Mouse (Mus musculus): ENCODE data around the gene Pla2g4e. TPM values are rescaled to one million over a fixed set of nuclear protein-coding genes. Genes with fewer than 3 reads are reported as not detected.

The Pla2g4e gene
- total RNA-seq, 2 experiments from 2014 or later = 39.9 to 42.6 TPM

GRCm38 (mm10) chr2:120169382-120169781 lies 75.8 kb downstream of the Pla2g4e start:
- DNase-seq (ENCODE audit: extremely low spot score in 1 of 2, low spot score in 2 of 2) = no peak
- intact Hi-C loops (cut with DNase I) = no loop called here

GRCm38 (mm10) chr2:120167763-120168162 lies 77.4 kb downstream of the Pla2g4e start:
- intact Hi-C loops (cut with DNase I) = no loop called here

GRCm38 (mm10) chr2:120165474-120165873 lies 79.7 kb downstream of the Pla2g4e start:
- DNase-seq (ENCODE audit: extremely low spot score in 1 of 2, low spot score in 2 of 2) = no peak
- intact Hi-C loops (cut with DNase I) = no loop called here

More at GRCm38 (mm10) chr2:120167763-120168162, 77.4 kb downstream of the Pla2g4e start:
- DNase-seq (ENCODE audit: extremely low spot score in 1 of 2, low spot score in 2 of 2) = no peak

- DNase-seq (ENCODE audit: extremely low spot score in 1 of 2, low spot score in 2 of 2) = no peak
- intact Hi-C loops (cut with DNase I) = no loop called here
These were observed 85.7 kb downstream of the Pla2g4e start for GRCm38 (mm10) chr2:120159434-120159833.

GRCm38 (mm10) chr2:120158846-120159245 lies 86.3 kb downstream of the Pla2g4e start:
- peak in 1 of 2 experiments; percentile 49 for DNase-seq (ENCODE audit: extremely low spot score in 1 of 2, low spot score in 2 of 2)
- intact Hi-C loops (cut with DNase I) = no loop called here

GRCm38 (mm10) chr2:120158016-120158415 lies 87.1 kb downstream of the Pla2g4e start:
- intact Hi-C loops (cut with DNase I) = no loop called here

GRCm38 (mm10) chr2:120157606-120158005 lies 87.5 kb downstream of the Pla2g4e start:
- DNase-seq (ENCODE audit: extremely low spot score in 1 of 2, low spot score in 2 of 2) = no peak
- intact Hi-C loops (cut with DNase I) = no loop called here

More at GRCm38 (mm10) chr2:120158016-120158415, 87.1 kb downstream of the Pla2g4e start:
- DNase-seq (ENCODE audit: extremely low spot score in 1 of 2, low spot score in 2 of 2) = no peak

- DNase-seq (ENCODE audit: extremely low spot score in 1 of 2, low spot score in 2 of 2) = peak; percentile 97 to 99
- intact Hi-C loops (cut with DNase I) = loop anchor here (5.0 kb wide), 1 partner anchor 57 kb away; no protein-coding TSS in a partner anchor
These were observed 90.7 kb downstream of the Pla2g4e start, which contains the start of gene Ehd4 for GRCm38 (mm10) chr2:120154361-120154894. Gene Ehd4 (minus strand): TSS chr2:120154606.

- no peak for DNase-seq (ENCODE audit: extremely low spot score in 1 of 2, low spot score in 2 of 2)
- intact Hi-C loops (cut with DNase I) = loop anchor here (5.0 kb wide), 1 partner anchor 56 kb away; no protein-coding TSS in a partner anchor
These were observed 91.4 kb downstream of the Pla2g4e start for GRCm38 (mm10) chr2:120153586-120154360.

- no peak for DNase-seq (ENCODE audit: extremely low spot score in 1 of 2, low spot score in 2 of 2)
- intact Hi-C loops (cut with DNase I) = loop anchor here (5.0 kb wide), 1 partner anchor 53 kb away; no protein-coding TSS in a partner anchor
These were observed 94.6 kb downstream of the Pla2g4e start for GRCm38 (mm10) chr2:120150571-120150970.

- intact Hi-C loops (cut with DNase I) = loop anchor here (5.0 kb wide), 1 partner anchor 52 kb away; no protein-coding TSS in a partner anchor
- DNase-seq (ENCODE audit: extremely low spot score in 1 of 2, low spot score in 2 of 2) = no peak
These were observed 95.5 kb downstream of the Pla2g4e start for GRCm38 (mm10) chr2:120149634-120150033.

- intact Hi-C loops (cut with DNase I) = no loop called here
- DNase-seq (ENCODE audit: extremely low spot score in 1 of 2, low spot score in 2 of 2) = no peak
These were observed 97.1 kb downstream of the Pla2g4e start for GRCm38 (mm10) chr2:120147999-120148398.

GRCm38 (mm10) chr2:120147364-120147763 lies 97.8 kb downstream of the Pla2g4e start:
- DNase-seq (ENCODE audit: extremely low spot score in 1 of 2, low spot score in 2 of 2) = no peak
- intact Hi-C loops (cut with DNase I) = no loop called here

- no peak for DNase-seq (ENCODE audit: extremely low spot score in 1 of 2, low spot score in 2 of 2)
- intact Hi-C loops (cut with DNase I) = no loop called here
These were observed 98.6 kb downstream of the Pla2g4e start for GRCm38 (mm10) chr2:120146543-120146942.

GRCm38 (mm10) chr2:120144390-120144789 lies 100.7 kb downstream of the Pla2g4e start:
- intact Hi-C loops (cut with DNase I) = no loop called here
- no peak for DNase-seq (ENCODE audit: extremely low spot score in 1 of 2, low spot score in 2 of 2)

GRCm38 (mm10) chr2:120142336-120142735 lies 102.8 kb downstream of the Pla2g4e start:
- intact Hi-C loops (cut with DNase I) = no loop called here
- no peak for DNase-seq (ENCODE audit: extremely low spot score in 1 of 2, low spot score in 2 of 2)

GRCm38 (mm10) chr2:120141671-120142070 lies 103.5 kb downstream of the Pla2g4e start:
- no peak for DNase-seq (ENCODE audit: extremely low spot score in 1 of 2, low spot score in 2 of 2)
- intact Hi-C loops (cut with DNase I) = no loop called here

GRCm38 (mm10) chr2:120140326-120140725 lies 104.8 kb downstream of the Pla2g4e start:
- intact Hi-C loops (cut with DNase I) = no loop called here
- no peak for DNase-seq (ENCODE audit: extremely low spot score in 1 of 2, low spot score in 2 of 2)

- DNase-seq (ENCODE audit: extremely low spot score in 1 of 2, low spot score in 2 of 2) = no peak
- intact Hi-C loops (cut with DNase I) = no loop called here
These were observed 106.0 kb downstream of the Pla2g4e start for GRCm38 (mm10) chr2:120139091-120139490.

GRCm38 (mm10) chr2:120137281-120137680 lies 107.9 kb downstream of the Pla2g4e start:
- no peak for DNase-seq (ENCODE audit: extremely low spot score in 1 of 2, low spot score in 2 of 2)
- intact Hi-C loops (cut with DNase I) = no loop called here

Measured in left cerebral cortex, postnatal 10 days (tissue).